Mouse (Mus musculus): ENCODE data around the gene Slc39a7.

DNA sequence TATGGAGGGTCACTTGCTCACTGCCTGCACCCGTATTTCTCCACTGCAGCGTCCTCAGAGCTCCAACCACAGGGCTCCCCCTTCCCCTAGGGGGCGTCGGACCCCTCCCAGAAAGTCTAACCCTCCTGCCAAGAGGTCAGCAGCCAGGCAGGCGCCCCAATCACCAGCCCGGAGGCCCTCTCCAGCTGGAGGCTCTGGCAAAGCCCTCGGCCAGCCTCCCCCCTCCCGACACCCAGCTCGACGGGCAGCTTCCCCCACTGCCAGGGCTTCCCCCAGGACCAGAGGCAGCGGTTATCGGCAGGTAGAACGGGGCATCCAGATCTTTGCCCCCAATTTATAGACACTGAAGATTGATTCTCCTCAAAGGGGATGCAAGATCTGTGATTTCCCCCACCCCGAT lies 14.5 kb upstream of the Slc39a7 start:
- TF ChIP-seq CTCF (IDR thresholded peaks at IDR 0.05; ENCODE audit: extremely low read depth, insufficient read depth, low read length), result no peak
- TF ChIP-seq POLR2A (IDR thresholded peaks at IDR 0.05; ENCODE audit: extremely low read depth, insufficient read depth, low read length), result no peak

All from cortical plate, adult 2 months (tissue).